Mouse (Mus musculus) hindbrain, embryonic 13.5 days (tissue): ENCODE measurements at regions not wholly inside any gene's neighbourhood (a gene's known extent, or its start where the extent isn't known, plus 50 kb on each side); places are given as distances from the start of the nearest gene placed in this dataset.
A peak's percentile ranks its signal among the peaks of the same experiment; 100 is the strongest.

ENCODE experiments used
- ATAC-seq: fragments of 200-750 bp; cut with Nextera tagmentation; 2 replicates; pipeline ENCODE4 v1.8.0; 2017; ENCODE audit warnings: moderate TSS enrichment; ENCODE audit not compliant: low FRiP score
- H3K27ac ChIP-seq: fragments of 300-500 bp; sonication (generic); 2 replicates; pipeline ENCODE4 v1.5.1; 2015; ENCODE audit warnings: inconsistent platforms, mild to moderate bottlenecking, moderate library complexity
- H3K27me3 ChIP-seq: fragments of 300-500 bp; sonication (generic); 2 replicates; pipeline ENCODE4 v1.6.1; 2015; ENCODE audit warnings: mild to moderate bottlenecking, inconsistent platforms
- H3K36me3 ChIP-seq: fragments of 300-500 bp; sonication (generic); 2 replicates; pipeline ENCODE4 v1.6.1; 2015; ENCODE audit warnings: mild to moderate bottlenecking, inconsistent platforms
- H3K4me1 ChIP-seq: fragments of 300-500 bp; sonication (generic); replicated peaks from 2 replicates; pipeline ENCODE4 v1.6.1; 2015; ENCODE audit warnings: inconsistent platforms
- H3K4me2 ChIP-seq: fragments of 300-500 bp; sonication (generic); 2 replicates; pipeline ENCODE4 v1.6.1; 2015; ENCODE audit warnings: inconsistent platforms, mild to moderate bottlenecking, moderate library complexity
- H3K4me3 ChIP-seq: fragments of 300-500 bp; sonication (generic); 2 replicates; pipeline ENCODE4 v1.5.1; 2015; ENCODE audit warnings: mild to moderate bottlenecking, inconsistent platforms
- H3K9ac ChIP-seq: fragments of 300-500 bp; sonication (generic); 2 replicates; pipeline ENCODE4 v1.6.1; 2015; ENCODE audit warnings: mild to moderate bottlenecking, inconsistent platforms
- H3K9me3 ChIP-seq: fragments of 300-500 bp; sonication (generic); 2 replicates; pipeline ENCODE4 v1.6.1; 2016; ENCODE audit warnings: inconsistent platforms
- WGBS: fragments of 180-500 bp; shearing (Covaris S2); methylation state at CpG from one replicate; pipeline ENCODE4 v1.1.7; 2015; 5-methylcytosine and 5-hydroxymethylcytosine counted together

- H3K4me3 ChIP-seq: no peak overlapping the region
- no peak overlapping the region for H3K27ac ChIP-seq
- WGBS: 68% methylated on average over 4 of the region's 4 CpGs
- H3K4me1 ChIP-seq: 0 out of 2 replicates have a peak, but pooled peaks cover under 1% of the 10 kb centered on the region
- H3K9ac ChIP-seq: no peak overlapping the region
- no peak for ATAC-seq
- H3K4me2 ChIP-seq: no peak overlapping the region
- no peaks in the 10 kb centered on the region for H3K36me3 ChIP-seq
- H3K27me3 ChIP-seq: no peaks in the 10 kb centered on the region
- no peaks in the 10 kb centered on the region for H3K9me3 ChIP-seq
Measured at GRCm38 (mm10) chr13:48376405-48376804, 115.4 kb downstream of the Id4 start.

DNA sequence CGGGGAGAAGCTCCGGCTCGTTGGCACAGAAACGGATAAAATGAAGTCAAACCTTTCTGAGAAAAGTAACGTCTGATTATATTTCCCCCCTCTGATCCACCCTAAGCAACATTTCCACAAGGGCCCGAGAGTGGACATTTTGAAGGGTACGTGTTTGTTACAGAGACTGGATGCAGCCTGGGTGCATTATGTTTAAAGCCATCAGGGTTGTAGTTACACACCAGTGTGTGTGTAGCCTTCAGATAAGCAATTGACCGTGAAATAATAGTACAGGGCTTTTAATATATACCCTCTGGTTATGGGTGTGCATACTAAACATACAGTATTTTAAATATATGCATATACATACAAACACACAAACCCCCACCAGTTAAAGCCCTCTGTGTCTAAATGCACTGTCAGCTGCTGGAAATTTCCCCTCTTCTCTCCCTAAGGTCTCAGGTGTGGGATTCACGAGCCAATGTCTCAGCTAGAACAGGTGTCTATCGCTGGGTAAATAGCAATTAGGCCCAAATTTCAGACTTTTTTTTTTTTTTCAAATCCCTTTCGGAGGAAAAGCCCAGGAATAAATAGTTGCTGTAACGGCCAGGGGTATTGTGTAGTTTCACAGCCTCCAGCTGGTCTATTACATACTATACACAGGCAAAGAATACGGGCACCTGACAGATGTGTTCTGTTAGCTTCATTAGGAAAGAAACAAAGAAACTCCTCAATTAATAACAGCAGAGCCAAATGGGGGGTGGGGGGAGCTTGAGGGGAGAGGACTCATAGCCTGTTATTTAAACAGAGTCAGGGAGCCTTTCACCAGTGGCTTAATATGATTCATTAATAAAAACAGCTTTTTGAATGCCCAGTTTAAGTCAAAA is 122.8 kb downstream of the Id4 start:
- no peaks in the 10 kb centered on the region for H3K36me3 ChIP-seq
- 39% methylated on average over 13 of the region's 13 CpGs for WGBS
- no peaks in the 10 kb centered on the region for H3K9me3 ChIP-seq
- peak overlapping the region; percentile 89 for H3K27ac ChIP-seq
- H3K27me3 ChIP-seq: no peaks in the 10 kb centered on the region
- H3K4me3 ChIP-seq: no peak overlapping the region
- H3K4me1 ChIP-seq: peaks cover 27% of the 10 kb centered on the region
- H3K4me2 ChIP-seq: peak overlapping the region; percentile 4; the same call in 1 of the 2 replicates
- ATAC-seq: peak; percentile 79
- H3K9ac ChIP-seq: peak overlapping the region; percentile 36; the same call in 1 of the 2 replicates

DNA sequence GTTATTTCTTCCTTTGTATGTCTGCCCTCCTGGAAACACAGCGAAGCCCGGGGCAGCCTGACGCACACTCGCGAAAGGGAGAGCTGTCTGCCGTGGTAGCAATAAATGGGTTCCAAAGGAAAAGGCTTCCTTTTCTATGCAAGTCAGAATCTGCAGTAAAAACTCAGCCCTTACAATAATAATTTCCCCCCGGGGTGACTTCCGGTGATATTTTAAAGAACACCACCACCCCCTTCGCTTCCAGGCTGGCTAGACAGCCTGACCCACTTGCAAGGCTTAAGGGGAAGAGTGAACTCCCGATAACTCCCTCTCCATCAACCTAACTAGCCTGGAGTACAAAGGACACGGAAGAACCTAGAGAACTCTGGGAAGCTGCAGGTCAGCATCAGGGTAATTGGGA is 123.9 kb downstream of the Id4 start:
- Histone ChIP-seq H3K9me3 (no peaks in the 10 kb centered on the region), H3K4me2 (peak overlapping the region; percentile 4; the same call in 1 of the 2 replicates), H3K4me1 (peaks cover 27% of the 10 kb centered on the region), H3K9ac (peak overlapping the region; percentile 53; the same call in 1 of the 2 replicates), H3K36me3 (no peaks in the 10 kb centered on the region), H3K27me3 (no peaks in the 10 kb centered on the region), H3K27ac (peak overlapping the region; percentile 89), H3K4me3 (no peak overlapping the region)
- WGBS: 48% methylated on average over 11 of the region's 11 CpGs
- ATAC-seq: no peak

GRCm38 (mm10) chr13:48391126-48391525 is 122.1 kb downstream of the Zfp169 start:
- WGBS: 88% methylated on average over 11 of the region's 11 CpGs
- H3K4me3 ChIP-seq: no peak overlapping the region

GRCm38 (mm10) chr13:48397761-48398160 is 115.5 kb downstream of the Zfp169 start:
- H3K4me3 ChIP-seq: no peak overlapping the region
- 31% methylated on average over 1 of the region's 1 CpGs for WGBS

More at GRCm38 (mm10) chr13:48391126-48391525, 122.1 kb downstream of the Zfp169 start:
- no peak for ATAC-seq
- Histone ChIP-seq H3K27me3 (no peaks in the 10 kb centered on the region), H3K4me1 (peaks cover 10% of the 10 kb centered on the region; the same call in 1 of the 2 replicates), H3K9ac (no peak overlapping the region), H3K4me2 (no peak overlapping the region), H3K36me3 (no peaks in the 10 kb centered on the region), H3K27ac (no peak overlapping the region), H3K9me3 (no peaks in the 10 kb centered on the region)

DNA sequence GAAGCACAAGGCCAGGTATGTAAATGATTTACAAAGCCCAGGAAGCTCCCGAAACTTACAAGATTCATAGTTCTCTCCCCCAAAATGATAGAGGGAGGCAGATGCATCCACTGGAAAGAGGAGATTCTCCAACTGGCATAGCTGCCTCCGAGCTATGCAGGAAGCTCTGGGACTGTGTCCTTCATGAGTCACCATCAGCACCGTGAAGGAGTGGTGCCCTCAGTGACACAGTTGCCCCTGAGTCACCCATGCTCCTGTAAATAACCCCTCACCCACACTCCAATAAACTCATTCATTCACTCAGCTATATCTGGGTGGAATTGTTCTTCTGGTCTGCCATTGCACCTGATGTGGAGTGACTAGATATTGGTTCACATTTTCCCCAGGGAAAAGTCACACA is 114.6 kb downstream of the Zfp169 start:
- no peaks in the 10 kb centered on the region for H3K27me3 ChIP-seq
- ATAC-seq: no peak
- no peak overlapping the region for H3K9ac ChIP-seq

More at GRCm38 (mm10) chr13:48397761-48398160, 115.5 kb downstream of the Zfp169 start:
- Histone ChIP-seq H3K9me3 (no peaks in the 10 kb centered on the region), H3K27me3 (no peaks in the 10 kb centered on the region), H3K36me3 (no peaks in the 10 kb centered on the region), H3K9ac (no peak overlapping the region), H3K27ac (no peak overlapping the region), H3K4me1 (peaks cover 10% of the 10 kb centered on the region; the same call in 1 of the 2 replicates), H3K4me2 (no peak overlapping the region)
- no peak for ATAC-seq

GRCm38 (mm10) chr13:48402316-48402715 is 110.9 kb downstream of the Zfp169 start:
- H3K4me3 ChIP-seq: no peak overlapping the region
- H3K27me3 ChIP-seq: no peaks in the 10 kb centered on the region
- no peak for ATAC-seq
- H3K4me1 ChIP-seq: peaks cover 7% of the 10 kb centered on the region; the same call in 1 of the 2 replicates
- H3K4me2 ChIP-seq: no peak overlapping the region
- 31% methylated on average over 5 of the region's 5 CpGs for WGBS
- H3K9me3 ChIP-seq: no peaks in the 10 kb centered on the region
- no peak overlapping the region for H3K27ac ChIP-seq
- no peak overlapping the region for H3K9ac ChIP-seq
- H3K36me3 ChIP-seq: no peaks in the 10 kb centered on the region

More for the DNA sequence above, 114.6 kb downstream of the Zfp169 start:
- Histone ChIP-seq H3K4me1 (peaks cover 7% of the 10 kb centered on the region; the same call in 1 of the 2 replicates), H3K4me3 (no peak overlapping the region), H3K9me3 (no peaks in the 10 kb centered on the region), H3K4me2 (no peak overlapping the region), H3K36me3 (no peaks in the 10 kb centered on the region), H3K27ac (no peak overlapping the region)
- WGBS: 92% methylated on average over 3 of the region's 3 CpGs

DNA sequence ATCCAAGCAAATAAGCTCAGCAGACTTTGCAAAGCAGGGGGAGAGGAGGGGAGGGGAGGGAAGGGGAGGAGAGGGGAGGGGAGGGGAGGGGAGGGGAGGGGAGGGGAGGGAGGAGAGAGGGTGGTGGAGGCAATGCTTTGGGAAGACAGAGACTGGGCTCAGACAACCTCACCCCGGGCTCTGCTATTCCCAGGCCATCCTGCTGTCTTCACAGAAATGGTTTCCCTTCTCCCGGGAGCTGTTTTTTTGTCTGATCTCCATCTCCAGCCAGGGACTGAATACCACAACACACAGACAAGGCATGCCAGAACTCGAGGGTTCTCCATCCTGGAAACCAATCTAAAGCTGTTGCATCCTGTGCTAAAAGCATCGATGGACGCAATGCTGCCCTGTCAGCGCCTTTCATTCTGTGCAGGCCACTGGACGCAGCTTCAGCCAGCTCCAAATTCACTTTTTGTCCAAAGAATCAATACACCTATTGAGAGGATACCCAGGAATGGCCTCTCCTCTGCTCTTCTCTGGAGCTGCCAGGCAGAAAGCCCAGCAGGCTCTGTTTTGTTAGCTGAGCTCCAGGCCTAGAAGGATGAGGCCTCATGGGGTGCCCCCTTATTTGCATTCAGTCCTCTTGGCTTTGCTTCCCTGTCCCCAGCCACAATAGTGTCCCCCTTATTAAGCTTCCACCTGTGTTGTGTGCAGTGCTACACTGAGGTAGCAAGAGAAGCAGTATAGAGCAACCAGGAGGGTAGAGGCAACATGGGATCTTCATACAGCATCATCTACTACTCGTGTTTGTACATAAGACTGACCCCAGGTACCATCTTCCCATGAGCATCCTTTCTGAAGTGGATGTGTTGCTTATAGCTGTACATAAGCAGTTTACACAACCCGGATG is 90.6 kb downstream of the Zfp169 start:
- WGBS: 33% methylated on average over 9 of the region's 9 CpGs

GRCm38 (mm10) chr13:48426816-48427215 is 86.4 kb downstream of the Zfp169 start:
- WGBS: 68% methylated on average over 5 of the region's 5 CpGs
- H3K9ac ChIP-seq: no peak overlapping the region
- H3K9me3 ChIP-seq: no peaks in the 10 kb centered on the region
- no peak overlapping the region for H3K4me2 ChIP-seq
- ATAC-seq: no peak
- no peak overlapping the region for H3K27ac ChIP-seq
- peaks cover 12% of the 10 kb centered on the region for H3K4me1 ChIP-seq
- H3K27me3 ChIP-seq: no peaks in the 10 kb centered on the region
- H3K36me3 ChIP-seq: no peaks in the 10 kb centered on the region
- H3K4me3 ChIP-seq: no peak overlapping the region

More for the DNA sequence above, 90.6 kb downstream of the Zfp169 start:
- no peak overlapping the region for H3K9ac ChIP-seq
- H3K27me3 ChIP-seq: no peaks in the 10 kb centered on the region
- H3K9me3 ChIP-seq: no peaks in the 10 kb centered on the region
- ATAC-seq: peak; percentile 79
- H3K36me3 ChIP-seq: no peaks in the 10 kb centered on the region
- peak overlapping the region; percentile 55 for H3K27ac ChIP-seq
- no peak overlapping the region for H3K4me2 ChIP-seq
- peaks cover 7% of the 10 kb centered on the region for H3K4me1 ChIP-seq
- no peak overlapping the region for H3K4me3 ChIP-seq

DNA sequence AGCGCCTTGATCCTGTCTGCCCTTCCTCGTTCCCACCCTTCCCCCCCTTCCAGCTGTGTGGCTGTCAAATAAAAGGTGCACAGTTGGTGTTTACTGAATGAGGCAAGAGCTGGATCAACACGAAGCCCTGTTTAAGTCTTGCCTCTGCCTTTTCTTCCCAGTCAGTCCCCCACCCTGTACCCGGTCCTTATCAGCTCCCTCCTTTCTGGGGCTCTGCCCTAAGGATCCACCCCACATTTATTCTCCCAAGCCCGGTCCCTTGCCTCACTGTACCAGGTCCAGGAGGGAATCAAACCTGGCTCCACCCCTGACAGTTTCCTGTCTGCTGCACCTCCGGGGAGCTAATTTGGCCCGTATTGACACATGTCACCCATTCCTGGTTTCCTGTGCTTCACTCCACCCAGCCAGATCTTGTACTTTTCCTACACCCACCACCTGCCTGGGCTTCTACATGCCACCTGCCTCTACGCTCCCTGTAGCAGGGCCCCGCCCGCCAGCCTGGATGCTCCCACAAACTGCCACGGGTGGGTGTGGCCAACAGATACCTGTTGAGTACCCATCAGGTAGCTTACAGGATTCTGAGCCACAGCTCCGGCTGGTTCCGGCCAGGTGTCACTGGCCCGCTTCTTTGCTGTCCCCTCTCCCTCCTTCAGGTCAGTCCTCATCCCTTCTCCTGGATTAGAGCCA is 76.4 kb downstream of the Zfp169 start:
- WGBS: 72% methylated on average over 14 of the region's 14 CpGs
- ATAC-seq: no peak
- no peaks in the 10 kb centered on the region for H3K27me3 ChIP-seq
- peaks cover 3% of the 10 kb centered on the region; the same call in 1 of the 2 replicates for H3K4me1 ChIP-seq
- H3K36me3 ChIP-seq: no peaks in the 10 kb centered on the region
- H3K9me3 ChIP-seq: no peaks in the 10 kb centered on the region
- H3K27ac ChIP-seq: no peak overlapping the region
- no peak overlapping the region for H3K4me2 ChIP-seq
- H3K9ac ChIP-seq: no peak overlapping the region
- H3K4me3 ChIP-seq: no peak overlapping the region
